Mouse (Mus musculus) heart, embryonic 13.5 days (tissue): ENCODE data around the gene Prpf40a. TPM values are rescaled to one million over a fixed set of nuclear protein-coding genes. Genes with fewer than 3 reads are reported as not detected.

ENCODE experiments used
- ATAC-seq: fragments of 200-750 bp; cut with Nextera tagmentation; 2 replicates; pipeline ENCODE4 v1.8.0; 2017; ENCODE audit warnings: moderate TSS enrichment; ENCODE audit not compliant: insufficient number of reproducible peaks, low FRiP score, low TSS enrichment; ENCODE audit errors: extremely low read depth
- H3K27ac ChIP-seq: fragments of 300-500 bp; sonication (generic); replicated peaks from 2 replicates; pipeline ENCODE4 v1.5.1; 2015; ENCODE audit warnings: moderate library complexity, mild to moderate bottlenecking, inconsistent platforms
- H3K27me3 ChIP-seq: fragments of 300-500 bp; sonication (generic); replicated peaks from 2 replicates; pipeline ENCODE4 v1.6.1; 2015; ENCODE audit warnings: mild to moderate bottlenecking, inconsistent platforms
- H3K36me3 ChIP-seq: fragments of 300-500 bp; sonication (generic); 2 replicates; pipeline ENCODE4 v1.6.1; 2015; ENCODE audit warnings: mild to moderate bottlenecking, inconsistent platforms
- H3K4me1 ChIP-seq: fragments of 300-500 bp; sonication (generic); 2 replicates; pipeline ENCODE4 v1.6.1; 2015; ENCODE audit warnings: inconsistent platforms
- H3K4me2 ChIP-seq: fragments of 300-500 bp; sonication (generic); 2 replicates; pipeline ENCODE4 v1.6.1; 2015; ENCODE audit warnings: inconsistent platforms, mild to moderate bottlenecking, moderate library complexity
- H3K4me3 ChIP-seq: fragments of 300-500 bp; sonication (generic); 2 replicates; pipeline ENCODE4 v1.5.1; 2015; ENCODE audit warnings: moderate library complexity, mild to moderate bottlenecking, inconsistent platforms
- H3K9ac ChIP-seq: fragments of 300-500 bp; sonication (generic); 2 replicates; pipeline ENCODE4 v1.6.1; 2015; ENCODE audit warnings: inconsistent platforms, mild to moderate bottlenecking, moderate library complexity
- H3K9me3 ChIP-seq: fragments of 300-500 bp; sonication (generic); 2 replicates; pipeline ENCODE4 v1.6.1; 2016; ENCODE audit warnings: inconsistent platforms
- WGBS: fragments of 180-500 bp; shearing (Covaris S2); methylation state at CpG from one replicate; pipeline ENCODE4 v1.1.7; 2015; ENCODE audit warnings: mixed read lengths; 5-methylcytosine and 5-hydroxymethylcytosine counted together
- polyA plus RNA-seq: library from polyadenylated mRNA; unstranded; fragments of >200 nt; fragmentation: Nextera tagmentation; extraction: Ambion mirVana; gene quantifications from 2 replicates; pipeline ENCODE4 v1.2.1, GENCODE M21; 2015

The Prpf40a gene
- polyA plus RNA-seq, 1 experiment from 2014 or later, result 84.3 TPM

DNA sequence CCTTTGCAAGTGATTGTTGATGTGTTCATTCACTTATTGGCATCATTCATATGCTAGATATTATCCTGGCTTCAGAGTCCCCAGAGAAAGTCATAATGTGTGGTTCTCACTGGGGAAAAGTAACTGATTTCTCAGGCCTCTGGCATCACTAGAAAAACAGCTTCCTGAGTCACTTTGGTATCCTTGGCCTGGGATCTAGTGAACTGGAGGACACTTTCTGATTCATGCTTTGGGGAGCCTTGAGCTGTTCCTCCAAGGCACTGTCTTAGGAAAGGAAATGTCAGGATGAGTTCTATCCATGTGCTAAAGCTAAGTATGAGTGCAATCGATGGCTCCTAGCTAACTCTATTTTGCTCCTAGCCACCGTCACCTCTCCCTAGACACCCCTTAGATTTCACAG, 88.2 kb downstream of the Prpf40a start:
- Histone ChIP-seq H3K36me3 (peaks cover 5% of the 10 kb centered on the region; the same call in 1 of the 2 replicates), H3K27ac (no peak overlapping the region), H3K27me3 (no peaks in the 10 kb centered on the region), H3K9me3 (no peaks in the 10 kb centered on the region), H3K4me3 (no peak overlapping the region), H3K4me2 (no peak overlapping the region), H3K9ac (no peak overlapping the region), H3K4me1 (no peaks in the 10 kb centered on the region)
- no peak for ATAC-seq
- WGBS, result 79% methylated on average over 2 of the region's 2 CpGs

DNA sequence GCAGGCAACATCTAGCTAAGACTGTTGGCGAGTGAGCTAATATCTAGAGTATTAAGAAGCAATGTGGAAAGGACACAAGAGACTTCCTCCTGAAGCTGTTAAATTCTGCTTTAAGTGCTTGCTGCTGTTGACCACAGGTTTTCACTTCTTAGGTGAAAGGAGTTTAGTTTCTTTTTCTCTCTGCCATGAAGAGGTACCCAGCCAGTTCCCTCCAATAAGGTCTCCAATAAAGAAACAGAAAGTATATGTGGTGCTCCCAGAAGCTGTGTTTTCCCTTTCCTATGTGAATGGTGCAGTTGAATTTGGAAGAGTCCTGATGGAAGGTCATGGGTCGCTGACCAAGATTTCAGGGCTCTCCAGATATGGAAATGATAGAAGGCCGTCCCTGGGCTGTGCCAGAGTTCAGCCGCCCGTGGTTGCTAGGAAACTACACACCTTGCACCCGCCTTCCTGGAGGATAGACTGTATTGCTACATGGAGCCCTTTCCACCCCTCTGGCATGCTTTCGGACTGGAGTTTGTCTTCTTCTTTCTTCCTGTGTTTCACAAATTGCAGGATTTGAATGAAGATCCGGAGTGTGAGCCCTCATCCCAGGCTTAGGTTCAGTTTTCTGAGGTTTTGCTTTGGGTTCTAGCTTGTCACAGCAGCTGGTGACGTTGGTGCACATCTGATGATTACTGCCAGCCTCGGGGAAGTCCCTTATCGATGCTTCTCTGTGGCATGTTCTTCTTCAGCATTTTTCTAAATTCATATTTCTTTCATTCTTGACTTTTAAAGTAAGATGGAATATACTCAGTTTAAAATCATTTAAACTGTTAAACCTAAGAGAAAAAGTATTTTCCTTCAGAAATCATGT, 89.0 kb downstream of the Prpf40a start:
- H3K36me3 ChIP-seq, result no peaks in the 10 kb centered on the region; the same call in 1 of the 2 replicates
- no peaks in the 10 kb centered on the region for H3K27me3 ChIP-seq
- no peak overlapping the region for H3K4me3 ChIP-seq
- no peaks in the 10 kb centered on the region for H3K9me3 ChIP-seq
- no peak overlapping the region for H3K4me2 ChIP-seq
- no peak for ATAC-seq
- H3K9ac ChIP-seq, result no peak overlapping the region
- WGBS, result 78% methylated on average over 11 of the region's 11 CpGs
- H3K27ac ChIP-seq, result no peak overlapping the region
- no peaks in the 10 kb centered on the region for H3K4me1 ChIP-seq

DNA sequence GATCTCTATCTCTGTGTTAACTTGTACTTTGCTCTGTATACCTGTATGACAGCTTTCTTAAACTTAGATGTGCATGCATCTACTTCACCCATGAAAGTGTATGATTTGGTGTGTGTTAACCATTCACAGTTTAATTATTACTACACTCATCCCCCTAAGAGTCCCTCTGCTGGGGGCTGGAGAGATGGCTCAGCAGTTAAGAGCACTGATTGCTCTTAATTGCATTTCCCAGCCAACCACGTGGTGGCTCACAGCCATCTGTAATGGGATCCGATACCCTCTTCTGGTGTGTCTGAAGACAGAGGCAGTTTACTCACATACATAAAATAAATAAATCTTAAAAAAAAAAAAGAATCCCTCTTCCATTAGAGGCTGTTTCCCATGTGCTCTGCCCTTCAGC, 91.0 kb downstream of the Prpf40a start:
- Histone ChIP-seq H3K36me3 (no peaks in the 10 kb centered on the region), H3K4me1 (no peaks in the 10 kb centered on the region), H3K27me3 (no peaks in the 10 kb centered on the region), H3K4me3 (no peak overlapping the region), H3K27ac (no peak overlapping the region), H3K4me2 (no peak overlapping the region), H3K9me3 (no peaks in the 10 kb centered on the region), H3K9ac (no peak overlapping the region)
- 47% methylated on average over 2 of the region's 2 CpGs for WGBS
- no peak for ATAC-seq

DNA sequence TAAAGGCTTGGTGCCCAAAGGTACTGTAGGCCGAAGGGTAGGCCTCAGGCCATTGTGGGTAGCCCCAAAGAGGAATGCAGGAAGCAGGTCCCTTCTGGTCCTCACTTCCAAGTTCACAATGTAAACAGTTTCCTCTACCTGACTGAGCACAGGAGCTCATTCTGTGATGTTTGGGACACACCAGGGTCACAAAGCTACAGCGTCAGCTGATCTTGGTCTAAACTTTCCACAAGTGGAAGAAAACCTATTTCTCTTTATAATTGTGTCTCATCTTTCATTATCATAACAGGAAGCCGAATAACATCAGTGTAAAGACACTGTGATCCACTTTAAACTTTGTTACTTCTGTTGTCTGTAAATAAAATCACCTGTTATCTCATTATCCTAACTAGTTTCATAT, 95.6 kb downstream of the Prpf40a start:
- no peaks in the 10 kb centered on the region for H3K36me3 ChIP-seq
- no peak for ATAC-seq
- H3K9ac ChIP-seq, result no peak overlapping the region
- H3K27me3 ChIP-seq, result no peaks in the 10 kb centered on the region
- H3K4me3 ChIP-seq, result no peak overlapping the region
- no peak overlapping the region for H3K27ac ChIP-seq
- H3K4me2 ChIP-seq, result no peak overlapping the region
- H3K4me1 ChIP-seq, result no peaks in the 10 kb centered on the region
- H3K9me3 ChIP-seq, result no peaks in the 10 kb centered on the region
- 89% methylated on average over 3 of the region's 3 CpGs for WGBS

- no peaks in the 10 kb centered on the region for H3K36me3 ChIP-seq
- no peak for ATAC-seq
- 79% methylated on average over 9 of the region's 9 CpGs for WGBS
These were observed 96.1 kb downstream of the Prpf40a start for GRCm38 (mm10) chr2:53095031-53095430.

DNA sequence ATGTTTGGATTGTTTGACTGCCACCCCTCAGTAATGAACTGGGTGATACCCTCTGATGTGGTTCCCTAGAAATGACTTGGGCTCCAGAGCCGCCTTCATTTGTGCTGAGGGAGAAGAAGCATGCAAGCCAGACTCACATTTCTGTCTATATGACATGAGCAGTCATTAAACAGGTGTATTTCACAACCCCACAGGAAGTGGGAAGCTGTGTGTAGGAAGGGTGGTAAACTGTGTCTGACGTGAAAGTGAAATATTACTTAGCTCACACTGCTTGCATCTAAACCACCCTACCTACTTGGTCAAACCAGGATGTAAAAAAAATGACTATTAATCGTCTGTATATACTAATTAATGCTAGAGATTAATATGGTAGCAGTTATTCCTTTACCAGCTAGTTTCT, 102.3 kb downstream of the Prpf40a start:
- no peak for ATAC-seq
- Histone ChIP-seq H3K4me3 (no peak overlapping the region), H3K9me3 (no peaks in the 10 kb centered on the region), H3K4me1 (no peaks in the 10 kb centered on the region), H3K27ac (no peak overlapping the region), H3K27me3 (no peaks in the 10 kb centered on the region), H3K9ac (no peak overlapping the region), H3K36me3 (no peaks in the 10 kb centered on the region), H3K4me2 (no peak overlapping the region)
- 76% methylated on average over 3 of the region's 3 CpGs for WGBS

More at GRCm38 (mm10) chr2:53095031-53095430, 96.1 kb downstream of the Prpf40a start:
- Histone ChIP-seq H3K9me3 (no peaks in the 10 kb centered on the region), H3K4me3 (no peak overlapping the region), H3K4me2 (no peak overlapping the region), H3K27ac (no peak overlapping the region), H3K4me1 (no peaks in the 10 kb centered on the region), H3K27me3 (no peaks in the 10 kb centered on the region), H3K9ac (no peak overlapping the region)

GRCm38 (mm10) chr2:53085617-53086202, 105.4 kb downstream of the Prpf40a start:
- Histone ChIP-seq H3K4me2 (no peak overlapping the region), H3K9ac (no peak overlapping the region), H3K4me1 (no peaks in the 10 kb centered on the region), H3K27me3 (no peaks in the 10 kb centered on the region), H3K27ac (no peak overlapping the region), H3K9me3 (no peaks in the 10 kb centered on the region), H3K4me3 (no peak overlapping the region), H3K36me3 (no peaks in the 10 kb centered on the region)
- ATAC-seq, result no peak
- WGBS, result 48% methylated on average over 9 of the region's 9 CpGs

Other genes with a start within 250 kb of the Prpf40a start
- 32.6 and 33.5 TPM in 2 replicates for gene Arl6ip6, start 442 bp upstream of the Prpf40a start, polyA plus RNA-seq